Mouse (Mus musculus) testis, adult 2 months (tissue): ENCODE data around the gene Rab3a.

Experiments used
- CTCF ChIP-seq: fragments of 200-500 bp; IDR thresholded peaks from 2 replicates; pipeline ENCODE4 v1.5.1; 2012; ENCODE audit warnings: low read depth, mild to moderate bottlenecking, inconsistent platforms, low read length, moderate library complexity; ENCODE audit not compliant: control insufficient read depth, insufficient read depth, insufficient replicate concordance
- POLR2A ChIP-seq: fragments of 200-500 bp; IDR thresholded peaks from 2 replicates; pipeline ENCODE4 v1.6.1; 2012; ENCODE audit warnings: low read depth, mild to moderate bottlenecking, inconsistent platforms, low read length, moderate library complexity; ENCODE audit not compliant: control insufficient read depth

DNA sequence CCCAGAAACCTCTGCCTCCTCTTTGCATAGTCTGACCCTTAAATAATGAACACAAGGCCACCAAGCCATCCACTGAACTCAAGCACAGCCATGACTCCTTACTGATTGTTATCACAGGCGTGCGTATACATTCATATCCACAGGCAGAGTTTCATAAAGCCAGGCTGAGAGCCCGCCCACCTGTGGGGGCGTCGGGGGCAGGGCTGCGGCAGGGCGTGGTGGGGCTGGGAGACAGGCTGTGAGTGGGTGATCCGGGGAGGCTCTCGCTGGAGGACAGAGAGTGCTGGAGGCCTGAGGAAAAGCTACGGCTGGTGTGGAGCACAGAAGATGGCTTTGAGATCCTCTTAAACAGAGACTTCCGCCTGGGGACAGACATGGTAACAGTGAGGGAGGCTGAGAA is 25.6 kb downstream of the Rab3a start:
- TF ChIP-seq CTCF, result no peak
- TF ChIP-seq POLR2A, result no peak
